Mouse (Mus musculus): ENCODE measurements around the gene Taldo1.

Gene Taldo1

GRCm38 (mm10) chr7:141391625-141392551, at the start of gene Taldo1:
Taldo1 (plus strand) TSS chr7:141392199.
- peak; percentile 95 for DNase-seq (ENCODE audit: low spot score)

DNA sequence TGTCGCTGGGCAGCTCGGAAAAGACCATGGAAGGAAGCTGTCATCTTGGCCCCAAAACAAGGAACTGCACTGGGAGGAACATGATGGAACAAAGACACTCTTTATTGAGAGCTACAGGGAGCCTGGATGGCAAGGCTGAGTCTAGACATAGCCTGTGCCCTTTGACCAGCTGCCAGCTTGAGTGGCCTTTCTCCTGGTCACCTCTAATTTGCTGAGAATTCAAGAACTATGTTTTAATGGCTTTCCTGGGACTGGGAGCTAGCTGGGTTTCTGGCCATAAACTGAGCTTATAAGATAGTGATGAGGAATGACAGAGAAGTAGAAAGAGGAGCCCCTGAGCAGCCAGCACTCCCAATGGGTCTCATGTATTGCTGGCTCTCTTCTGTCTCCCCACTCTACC, 48.8 kb upstream of the Taldo1 start:
- DNase-seq (ENCODE audit: low spot score), result no peak

DNA sequence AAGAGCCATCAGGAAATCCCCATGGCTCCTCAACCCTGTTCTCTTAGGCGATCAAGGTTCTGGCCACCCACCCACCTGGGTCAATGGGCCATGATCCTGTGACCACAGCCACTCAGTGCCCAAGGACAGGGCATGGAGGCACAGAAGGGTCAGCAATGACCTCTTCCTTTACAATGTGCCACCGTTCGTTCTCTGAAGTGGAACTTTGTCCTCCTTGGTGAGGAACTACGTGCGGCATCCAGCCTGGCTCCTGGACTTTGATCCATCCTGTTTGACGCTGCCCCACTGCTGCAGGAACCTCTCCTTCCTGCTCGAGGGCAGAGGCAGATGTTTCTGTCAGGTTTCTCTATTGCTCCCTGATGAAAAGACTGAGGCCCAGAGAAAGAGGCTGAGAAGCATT, 48.3 kb upstream of the Taldo1 start:
- DNase-seq (ENCODE audit: low spot score), result no peak

DNA sequence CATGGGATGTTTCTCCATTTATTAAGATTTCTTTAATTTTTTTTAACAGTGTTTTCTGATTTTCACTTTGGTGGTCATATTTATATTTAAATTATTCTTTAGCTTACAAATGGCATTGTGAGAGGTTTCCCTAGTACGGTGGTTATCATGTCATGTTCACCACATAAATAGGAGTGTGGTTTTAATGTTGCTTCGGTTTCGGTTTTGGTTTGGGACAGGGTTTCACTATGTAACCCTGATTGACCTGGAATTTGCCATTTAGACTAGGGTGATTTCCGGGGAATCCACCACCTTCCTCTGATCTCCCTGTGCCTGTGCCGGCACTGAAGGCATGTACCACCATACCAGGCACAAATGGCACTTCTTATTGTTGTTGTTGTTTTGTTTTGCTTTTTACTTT, 47.2 kb upstream of the Taldo1 start:
- DNase-seq (ENCODE audit: low spot score), result no peak

- no peak for DNase-seq (ENCODE audit: low spot score)
Observed at GRCm38 (mm10) chr7:141351061-141351460, 40.9 kb upstream of the Taldo1 start.

GRCm38 (mm10) chr7:141355051-141355450, 36.9 kb upstream of the Taldo1 start:
- DNase-seq (ENCODE audit: low spot score), result no peak

DNA sequence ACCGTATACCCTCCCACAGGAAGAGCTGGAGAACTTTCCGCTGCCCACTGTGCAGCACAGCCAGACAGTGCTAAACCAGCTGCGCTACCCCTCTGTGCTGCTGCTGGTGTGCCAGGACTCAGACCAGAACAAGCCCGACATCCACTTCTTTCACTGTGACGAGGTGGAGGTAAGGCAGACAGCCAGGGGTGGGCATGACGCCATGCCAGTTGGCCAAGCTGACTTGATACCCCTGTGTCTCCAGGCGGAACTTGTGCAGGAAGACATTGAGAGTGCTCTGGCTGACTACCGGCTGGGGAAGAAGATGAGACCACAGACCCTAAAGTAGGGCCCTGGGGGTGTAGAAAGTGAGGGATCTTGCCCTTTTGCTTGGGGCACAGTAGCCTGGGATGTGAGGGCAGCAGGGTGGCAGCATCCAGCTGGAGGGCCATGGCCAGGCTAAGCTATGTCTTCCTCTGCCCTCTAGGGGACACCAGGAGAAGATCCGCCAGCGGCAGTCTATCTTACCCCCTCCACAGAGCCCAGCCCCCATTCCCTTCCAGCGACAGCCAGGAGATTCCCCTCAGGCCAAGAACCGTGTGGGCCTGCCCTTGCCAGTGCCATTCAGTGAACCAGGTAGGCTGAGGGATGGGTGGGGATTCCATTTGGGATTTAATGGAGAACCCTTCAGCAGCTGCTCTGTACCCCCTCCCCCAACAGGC, 36.2 kb upstream of the Taldo1 start:
- DNase-seq (ENCODE audit: low spot score), result no peak

- no peak for DNase-seq (ENCODE audit: low spot score)
Observed at GRCm38 (mm10) chr7:141356971-141357370, 35.0 kb upstream of the Taldo1 start.

GRCm38 (mm10) chr7:141361510-141361909, 30.5 kb upstream of the Taldo1 start:
- peak; percentile 55 for DNase-seq (ENCODE audit: low spot score)

- peak; percentile 47 for DNase-seq (ENCODE audit: low spot score)
Observed at GRCm38 (mm10) chr7:141363106-141363751, 28.8 kb upstream of the Taldo1 start.

DNA sequence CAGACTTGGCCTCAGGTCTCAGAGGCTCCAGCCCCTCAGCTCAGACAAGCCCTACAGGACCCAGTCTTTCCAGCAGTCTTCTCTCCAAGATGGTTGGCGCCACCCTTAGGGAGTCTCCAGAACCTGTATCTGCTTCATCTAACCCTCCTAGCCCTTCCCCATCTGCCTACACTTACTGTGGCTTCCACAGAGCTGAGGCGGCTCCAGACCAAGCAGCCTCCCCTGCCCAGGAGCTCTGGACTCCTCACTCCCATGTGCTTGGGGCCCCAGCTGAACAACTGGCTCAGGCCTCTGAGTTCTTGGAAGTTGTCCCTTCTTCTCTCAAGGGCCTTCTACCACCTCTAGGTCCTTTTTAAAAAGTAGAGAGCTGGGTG, 28.3 kb upstream of the Taldo1 start:
- DNase-seq (ENCODE audit: low spot score), result no peak

GRCm38 (mm10) chr7:141364349-141365048, 27.5 kb upstream of the Taldo1 start:
- DNase-seq (ENCODE audit: low spot score), result no peak

DNA sequence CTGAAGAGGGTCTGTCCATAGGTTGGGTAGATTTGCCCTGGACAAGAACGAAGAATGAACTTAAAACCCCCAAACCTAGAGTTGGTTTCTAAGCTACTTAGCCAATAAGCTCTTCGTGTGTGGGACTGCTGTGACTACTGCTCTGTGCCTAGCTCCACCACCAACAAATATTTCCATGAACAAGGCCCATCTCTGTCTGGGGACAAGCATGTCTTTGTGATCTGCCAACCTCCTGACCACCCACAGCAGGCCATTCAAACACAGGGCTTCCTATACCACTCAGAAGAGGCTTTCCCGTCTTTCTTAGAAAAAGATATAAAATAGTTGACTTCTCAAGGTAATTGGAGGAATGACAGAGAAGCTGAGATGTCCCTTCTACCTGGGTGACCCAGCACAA, 27.0 kb upstream of the Taldo1 start:
- DNase-seq (ENCODE audit: low spot score), result no peak

DNA sequence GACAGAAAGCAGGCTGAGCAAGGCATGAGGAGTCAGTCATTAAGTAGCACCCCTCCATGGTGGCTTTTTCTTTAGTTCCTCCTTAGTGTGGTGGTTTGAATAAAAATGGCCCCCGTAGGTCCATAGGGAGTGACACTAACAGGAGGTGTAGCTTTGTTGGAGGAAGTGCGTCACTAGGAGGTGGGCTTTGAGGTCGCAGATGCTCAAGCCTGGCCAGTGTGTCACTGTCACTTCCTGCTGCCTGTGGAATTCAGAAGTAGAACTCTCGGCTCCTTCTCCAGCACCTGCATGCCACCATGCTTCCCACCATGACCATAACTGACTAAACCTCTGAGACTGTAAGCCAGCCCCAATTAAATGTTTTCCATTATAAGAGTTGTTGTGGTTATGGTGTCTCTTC, 24.6 kb upstream of the Taldo1 start:
- no peak for DNase-seq (ENCODE audit: low spot score)

DNA sequence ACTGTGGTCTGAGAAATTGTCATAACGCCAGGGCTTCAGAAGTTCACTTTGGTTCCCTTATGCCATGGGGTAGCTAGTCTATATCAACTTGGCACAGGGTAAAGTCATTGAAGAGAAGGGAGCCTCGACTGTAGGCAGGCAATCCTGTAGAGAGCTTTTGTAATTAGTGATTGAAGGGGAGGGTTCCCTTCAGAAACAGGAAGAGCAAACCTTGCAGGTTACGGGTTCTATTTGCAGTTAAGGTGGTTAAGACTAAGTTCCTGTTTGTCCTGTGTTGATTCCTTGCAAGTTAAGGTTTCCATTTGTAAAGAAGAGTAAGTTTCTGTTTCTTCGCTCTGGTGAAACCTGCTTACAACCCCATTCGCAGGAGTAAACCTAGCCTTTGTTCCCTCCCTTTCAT, 22.1 kb upstream of the Taldo1 start:
- DNase-seq (ENCODE audit: low spot score), result no peak

DNA sequence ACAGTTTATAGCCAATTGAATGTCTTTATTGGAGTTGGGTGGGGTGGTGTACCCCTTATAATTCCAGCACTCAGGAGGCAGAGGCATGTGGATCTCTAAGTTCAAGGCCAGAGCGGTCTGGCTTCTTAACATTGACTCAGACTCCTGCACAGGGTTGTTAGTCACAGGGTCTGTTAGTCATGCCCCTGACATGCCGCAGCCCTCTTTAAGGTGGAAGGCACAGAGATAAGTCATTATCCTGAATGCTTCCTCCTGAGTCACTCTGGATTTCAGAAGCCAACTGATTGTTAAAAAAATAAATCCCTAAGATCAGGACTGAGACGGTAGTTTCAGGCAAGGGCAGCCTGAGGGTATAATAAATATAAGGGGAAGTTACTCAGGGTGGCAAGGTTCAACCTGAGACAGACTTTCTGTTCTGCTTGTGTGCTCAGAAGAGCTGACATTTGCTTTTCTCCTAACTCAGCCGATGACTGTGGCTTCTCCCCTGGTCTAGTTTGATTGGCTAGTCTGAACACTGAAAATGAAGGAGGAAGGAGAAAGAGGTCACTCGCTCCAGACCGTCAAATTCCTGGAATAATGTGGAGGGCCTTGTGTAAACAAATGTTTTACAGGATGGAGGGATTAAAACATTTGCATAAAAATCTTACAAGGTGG, 19.9 kb upstream of the Taldo1 start:
- no peak for DNase-seq (ENCODE audit: low spot score)

DNA sequence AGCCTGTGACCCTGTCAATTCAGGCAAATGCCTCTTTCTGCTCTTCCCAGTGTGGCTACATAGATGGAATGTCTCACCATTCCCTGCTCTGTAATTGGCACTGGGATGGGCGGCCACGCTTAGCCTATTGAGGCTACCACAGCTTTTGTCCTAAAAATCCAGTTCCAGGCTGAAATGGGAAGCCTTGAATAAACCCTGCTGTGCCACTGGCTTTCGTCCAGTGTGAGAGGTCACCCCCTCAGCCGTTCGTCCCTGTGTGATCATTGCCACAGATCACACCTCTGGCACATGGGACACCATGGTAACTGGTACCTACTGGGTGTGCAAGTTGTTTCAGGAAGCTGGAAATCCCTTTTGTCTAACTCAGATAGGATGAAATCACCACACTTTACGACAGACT, 18.4 kb upstream of the Taldo1 start:
- no peak for DNase-seq (ENCODE audit: low spot score)

- DNase-seq (ENCODE audit: low spot score), result no peak
Observed at GRCm38 (mm10) chr7:141374399-141374798, 17.6 kb upstream of the Taldo1 start.

DNA sequence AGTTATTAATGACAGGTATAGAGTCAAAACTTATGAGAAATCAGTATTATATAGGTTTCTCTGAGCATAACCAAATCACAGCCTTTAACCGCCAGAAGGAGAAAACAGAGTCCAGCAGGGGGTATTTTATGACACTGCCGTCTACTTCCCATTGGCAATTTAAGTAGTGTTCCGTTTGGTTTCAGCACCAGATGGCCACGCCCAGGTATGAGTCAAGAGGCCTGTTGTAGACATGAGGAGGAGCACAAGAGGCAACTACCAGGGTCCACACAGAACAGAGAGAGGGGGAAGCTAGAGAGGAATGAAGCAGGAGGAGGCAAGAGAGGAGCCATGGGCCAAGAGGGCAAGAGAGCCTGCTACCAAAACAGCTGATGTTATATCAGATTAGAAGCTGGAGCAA, 12.4 kb upstream of the Taldo1 start:
- no peak for DNase-seq (ENCODE audit: low spot score)

- DNase-seq (ENCODE audit: low spot score), result no peak
Observed at GRCm38 (mm10) chr7:141381068-141381835, 10.7 kb upstream of the Taldo1 start.
